Mouse (Mus musculus): Measurements from ENCODE around the gene Kmt2c. TPM values are rescaled to one million over a fixed set of nuclear protein-coding genes. Genes with fewer than 3 reads are reported as not detected.

The Kmt2c gene
- total and polyA plus RNA-seq, 3 experiments = 6.7 to 14.6 (median 12.7) TPM

- Histone ChIP-seq H3K4me3 (replicated peaks in 1 of 3; ENCODE audit: low read depth in 2 of 3, low read length in 2 of 3, poor library complexity in 1 of 3) (no peak overlapping the region), H3K27me3 (replicated peaks) (no peaks in the 10 kb centered on the region), H3K9me3 (replicated peaks; ENCODE audit: low read length) (no peaks in the 10 kb centered on the region), H3K4me1 (ENCODE audit: control insufficient read depth in 1 of 2, insufficient read depth in 2 of 2) (peaks cover 0 to 3% of the 10 kb centered on the region in 2 experiments; a peak in 1 of 4 replicates), H3K9ac (ENCODE audit: insufficient read depth, low read depth) (no peak overlapping the region), H3K27ac (ENCODE audit: insufficient read depth, low read depth) (no peak overlapping the region), H3K79me2 (replicated peaks; ENCODE audit: control insufficient read depth, extremely low read depth, insufficient read depth, poor library complexity, severe bottlenecking) (no peaks in the 10 kb centered on the region), H3K36me3 (replicated peaks in 1 of 2; ENCODE audit: control insufficient read depth in 1 of 2, insufficient read depth in 1 of 2, low read length in 1 of 2) (peaks cover 6 to 16% of the 10 kb centered on the region in 2 experiments), H3K4me2 (ENCODE audit: insufficient read depth, low read depth, poor library complexity, severe bottlenecking) (no peak overlapping the region)
- no peak for DNase-seq (ENCODE audit: extremely low read depth)
- dilution Hi-C loops (cut with MboI; ENCODE audit: extremely low pct_ligation_motif_present, extremely low pct_unique_long_range_greater_than_20kb, low sequenced_read_pairs) = no loop called here
- in situ Hi-C loops (cut with MboI; ENCODE audit: low pct_ligation_motif_present, low pct_unique_long_range_greater_than_20kb, low sequenced_read_pairs) = no loop called here
- TF ChIP-seq RCOR1 (conservative IDR thresholded peaks at IDR 0.05; ENCODE audit: low read depth, low read length) = no peak
- TF ChIP-seq JUN (IDR thresholded peaks at IDR 0.05; ENCODE audit: insufficient read depth, low read depth, low read length) = no peak
- TF ChIP-seq ZKSCAN1 (IDR thresholded peaks at IDR 0.05; ENCODE audit: borderline replicate concordance, low read depth, low read length) = no peak
- TF ChIP-seq NELFE (IDR thresholded peaks at IDR 0.05; ENCODE audit: low read depth, low read length) = no peak
- TF ChIP-seq HCFC1 (IDR thresholded peaks at IDR 0.05; ENCODE audit: low read depth, low read length) = no peak
- no peak for TF ChIP-seq USF2 (conservative IDR thresholded peaks at IDR 0.05; ENCODE audit: low read depth, low read length)
- TF ChIP-seq TBP (conservative IDR thresholded peaks at IDR 0.05; ENCODE audit: low read depth, low read length) = no peak
- no peak for TF ChIP-seq UBTF (IDR thresholded peaks at IDR 0.05; ENCODE audit: low read depth, low read length)
- TF ChIP-seq POLR2A (IDR thresholded peaks at IDR 0.05; ENCODE audit: low read depth, low read length) = no peak
- TF ChIP-seq GABPA (IDR thresholded peaks at IDR 0.05; ENCODE audit: insufficient replicate concordance, low read depth, low read length) = no peak
- TF ChIP-seq SMC3 (IDR thresholded peaks at IDR 0.05; ENCODE audit: low read depth, low read length) = no peak
- TF ChIP-seq JUND (conservative IDR thresholded peaks at IDR 0.05; ENCODE audit: low read depth, low read length) = no peak
- TF ChIP-seq IRF4 (IDR thresholded peaks at IDR 0.05; ENCODE audit: low read depth, low read length) = no peak
- TF ChIP-seq ZC3H11A (IDR thresholded peaks at IDR 0.05; ENCODE audit: low read depth, low read length) = no peak
- no peak for TF ChIP-seq ELF1 (IDR thresholded peaks at IDR 0.05; ENCODE audit: low read depth, low read length)
- TF ChIP-seq EP300 (IDR thresholded peaks at IDR 0.05; ENCODE audit: low read length) = no peak
- TF ChIP-seq KAT2A (IDR thresholded peaks at IDR 0.05; ENCODE audit: insufficient replicate concordance, low read length) = no peak
Observed at GRCm38 (mm10) chr5:25396727-25397126, 101.9 kb downstream of the Kmt2c start.

- Histone ChIP-seq H3K27ac (ENCODE audit: insufficient read depth, low read depth) (no peak overlapping the region), H3K4me2 (ENCODE audit: insufficient read depth, low read depth, poor library complexity, severe bottlenecking) (no peak overlapping the region), H3K9me3 (replicated peaks; ENCODE audit: low read length) (no peaks in the 10 kb centered on the region), H3K36me3 (replicated peaks in 1 of 2; ENCODE audit: control insufficient read depth in 1 of 2, insufficient read depth in 1 of 2, low read length in 1 of 2) (peaks cover 6 to 12% of the 10 kb centered on the region in 2 experiments), H3K4me3 (replicated peaks in 1 of 3; ENCODE audit: low read depth in 2 of 3, low read length in 2 of 3, poor library complexity in 1 of 3) (no peak overlapping the region), H3K79me2 (replicated peaks; ENCODE audit: control insufficient read depth, extremely low read depth, insufficient read depth, poor library complexity, severe bottlenecking) (no peaks in the 10 kb centered on the region), H3K4me1 (ENCODE audit: control insufficient read depth in 1 of 2, insufficient read depth in 2 of 2) (peaks cover 0 to 3% of the 10 kb centered on the region in 2 experiments; a peak in 1 of 4 replicates), H3K9ac (ENCODE audit: insufficient read depth, low read depth) (no peak overlapping the region), H3K27me3 (replicated peaks) (no peaks in the 10 kb centered on the region)
- dilution Hi-C loops (cut with MboI; ENCODE audit: extremely low pct_ligation_motif_present, extremely low pct_unique_long_range_greater_than_20kb, low sequenced_read_pairs) (no loop called here), in situ Hi-C loops (cut with MboI; ENCODE audit: low pct_ligation_motif_present, low pct_unique_long_range_greater_than_20kb, low sequenced_read_pairs) (no loop called here)
- no peak for DNase-seq (ENCODE audit: extremely low read depth)
- TF ChIP-seq JUN (IDR thresholded peaks at IDR 0.05; ENCODE audit: insufficient read depth, low read depth, low read length) (no peak), CTCF (conservative IDR thresholded peaks at IDR 0.05 in 1 of 2, IDR thresholded peaks at IDR 0.05 in 1 of 2; ENCODE audit: low read depth in 2 of 2, low read length in 2 of 2) (no peak), TBP (conservative IDR thresholded peaks at IDR 0.05; ENCODE audit: low read depth, low read length) (no peak), ZMIZ1 (IDR thresholded peaks at IDR 0.05; ENCODE audit: low read depth, low read length) (no peak), UBTF (IDR thresholded peaks at IDR 0.05; ENCODE audit: low read depth, low read length) (no peak), CHD1 (IDR thresholded peaks at IDR 0.05; ENCODE audit: low read depth, low read length) (no peak), MEF2A (IDR thresholded peaks at IDR 0.05; ENCODE audit: borderline replicate concordance, low read depth, low read length) (no peak), ETS1 (conservative IDR thresholded peaks at IDR 0.05; ENCODE audit: low read depth, low read length) (no peak), MXI1 (IDR thresholded peaks at IDR 0.05; ENCODE audit: low read depth, low read length) (no peak), GABPA (IDR thresholded peaks at IDR 0.05; ENCODE audit: insufficient replicate concordance, low read depth, low read length) (no peak), E2F4 (IDR thresholded peaks at IDR 0.05; ENCODE audit: insufficient replicate concordance, low read depth, low read length) (no peak), JUND (conservative IDR thresholded peaks at IDR 0.05; ENCODE audit: low read depth, low read length) (no peak), ZC3H11A (IDR thresholded peaks at IDR 0.05; ENCODE audit: low read depth, low read length) (no peak), SIN3A (IDR thresholded peaks at IDR 0.05; ENCODE audit: low read length) (no peak), SMC3 (IDR thresholded peaks at IDR 0.05; ENCODE audit: low read depth, low read length) (no peak), MAZ (IDR thresholded peaks at IDR 0.05; ENCODE audit: low read depth, low read length) (no peak), USF2 (conservative IDR thresholded peaks at IDR 0.05; ENCODE audit: low read depth, low read length) (no peak)
Observed at GRCm38 (mm10) chr5:25392655-25393054, 105.9 kb downstream of the Kmt2c start.
